Mouse (Mus musculus) thymus, adult 2 months (tissue): Measurements from ENCODE around the gene Timm50. TPM values are rescaled to one million over a fixed set of nuclear protein-coding genes. Genes with fewer than 3 reads are reported as not detected.
A peak's percentile ranks its signal among the peaks of the same experiment; 100 is the strongest.

ENCODE experiments used
- DNase-seq: peaks from one replicate; pipeline ENCODE4 v3.0.0; 2021
- H3K27ac ChIP-seq: fragments of 200-500 bp; 2 replicates; pipeline ENCODE4 v1.5.1; 2012; ENCODE audit warnings: low read length, control low read depth; ENCODE audit not compliant: control insufficient read depth, insufficient read depth
- H3K27me3 ChIP-seq: fragments of 200-500 bp; 2 replicates; pipeline ENCODE4 v1.6.1; 2012; ENCODE audit warnings: mild to moderate bottlenecking, low read length, moderate library complexity, mixed read lengths; ENCODE audit not compliant: control insufficient read depth, insufficient read depth
- H3K36me3 ChIP-seq: fragments of 200-500 bp; 2 replicates; pipeline ENCODE4 v1.6.1; 2012; ENCODE audit warnings: mild to moderate bottlenecking, low read length, moderate library complexity; ENCODE audit not compliant: control insufficient read depth, insufficient read depth
- H3K4me1 ChIP-seq: fragments of 200-500 bp; replicated peaks from 2 replicates; pipeline ENCODE4 v1.6.1; 2012; ENCODE audit warnings: low read length; ENCODE audit not compliant: control insufficient read depth, insufficient read depth
- H3K4me3 ChIP-seq: fragments of 200-500 bp; 2 replicates; pipeline ENCODE4 v1.5.1; 2012; ENCODE audit warnings: mild to moderate bottlenecking, low read length, control low read depth, moderate library complexity; ENCODE audit not compliant: control insufficient read depth, insufficient read depth
- CTCF ChIP-seq: fragments of 200-500 bp; IDR thresholded peaks from 2 replicates; pipeline ENCODE4 v1.5.1; 2012; ENCODE audit warnings: mild to moderate bottlenecking, control low read depth, low read length, moderate library complexity, borderline replicate concordance; ENCODE audit not compliant: control insufficient read depth, poor library complexity, insufficient read depth; ENCODE audit errors: extremely low read depth
- POLR2A ChIP-seq: fragments of 200-500 bp; IDR thresholded peaks from 2 replicates; pipeline ENCODE4 v1.6.1; 2012; ENCODE audit warnings: mild to moderate bottlenecking, low read length, control low read depth, moderate library complexity; ENCODE audit not compliant: control insufficient read depth, poor library complexity, insufficient read depth; ENCODE audit errors: extremely low read depth
- WGBS: fragments of 180-500 bp; shearing (Covaris S2); methylation state at CpG from one replicate; pipeline ENCODE4 v1.1.7; 2018; 5-methylcytosine and 5-hydroxymethylcytosine counted together
- polyA plus RNA-seq: library from polyadenylated mRNA; depleted of rRNA; stranded (reverse); fragments of >200 nt; gene quantifications from 2 replicates; pipeline ENCODE4 v1.2.3, GENCODE M21; 2012

Timm50 gene
- polyA plus RNA-seq, 1 experiment = 100 TPM

DNA sequence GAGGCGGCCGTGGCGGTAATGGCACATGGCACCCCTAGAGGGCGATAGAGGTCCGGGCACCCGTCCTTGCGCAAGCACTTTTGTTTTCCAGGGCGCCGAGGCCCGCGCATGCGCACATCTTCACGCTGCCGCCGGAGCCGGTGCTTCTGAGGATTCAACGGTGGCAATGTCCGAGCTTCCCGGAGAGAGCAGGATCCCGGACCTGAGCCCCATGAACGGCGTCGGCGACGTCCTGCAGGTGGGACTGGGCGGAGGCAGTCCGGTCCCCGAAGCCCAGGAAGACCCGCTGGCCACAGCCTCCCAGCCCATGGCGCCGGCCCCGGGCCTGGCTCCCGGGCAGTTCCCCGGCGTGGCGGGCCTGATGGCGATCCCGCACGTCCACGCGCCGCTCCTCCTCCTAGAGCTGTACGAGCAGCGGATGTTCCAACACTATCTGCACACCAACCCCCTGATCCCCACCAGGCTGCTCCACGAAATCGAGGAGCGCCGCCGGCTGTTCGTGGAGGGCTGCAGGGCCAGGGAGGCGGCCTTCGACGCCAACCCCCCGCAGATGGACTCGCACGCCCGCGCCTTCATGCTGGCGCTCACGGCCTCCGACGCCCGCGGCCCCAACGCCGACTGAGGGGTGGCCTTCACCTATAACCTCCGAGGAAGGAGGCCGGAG lies 34.1 kb downstream of the Timm50 start, which contains the start of gene Eid2b:
TSS of gene Eid2b (plus strand) at position 125 of the 664 bp plus-strand sequence.
- Histone ChIP-seq H3K27me3 (no peaks in the 10 kb centered on the region), H3K27ac (no peak within 1 kb of the TSS), H3K4me3 (peak within 1 kb of the TSS; percentile 97), H3K36me3 (no peaks in the 10 kb centered on the region), H3K4me1 (peaks cover 7% of the 10 kb centered on the region)
- peak; percentile 96 for DNase-seq
- 4% methylated on average over 68 of the region's 68 CpGs for WGBS
- TF ChIP-seq CTCF (peak; percentile 85), POLR2A (peak; percentile 42; the same call in 1 of the 2 replicates)

DNA sequence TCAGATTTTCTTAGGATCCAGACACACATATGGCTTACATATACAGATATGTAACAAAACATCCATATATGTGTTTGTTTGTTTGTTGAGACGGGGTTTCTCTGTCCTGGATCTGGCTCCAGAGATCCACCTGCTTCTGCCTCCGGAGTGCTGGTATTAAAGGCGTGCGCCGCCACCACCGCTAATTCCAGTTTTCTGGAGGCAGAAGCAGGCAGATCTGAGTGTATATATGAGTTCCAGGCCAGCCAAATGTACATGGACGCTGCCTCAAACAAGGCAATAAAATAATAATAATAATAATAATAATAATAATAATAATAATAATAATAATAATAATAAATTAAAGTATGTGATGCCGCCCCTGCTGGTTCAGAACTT lies 34.6 kb downstream of the Timm50 start:
- Histone ChIP-seq H3K4me3 (no peak overlapping the region), H3K4me1 (peaks cover 7% of the 10 kb centered on the region), H3K36me3 (no peaks in the 10 kb centered on the region), H3K27ac (no peak overlapping the region), H3K27me3 (no peaks in the 10 kb centered on the region)
- TF ChIP-seq POLR2A (no peak), CTCF (no peak)
- WGBS = 58% methylated on average over 8 of the region's 8 CpGs
- no peak for DNase-seq

DNA sequence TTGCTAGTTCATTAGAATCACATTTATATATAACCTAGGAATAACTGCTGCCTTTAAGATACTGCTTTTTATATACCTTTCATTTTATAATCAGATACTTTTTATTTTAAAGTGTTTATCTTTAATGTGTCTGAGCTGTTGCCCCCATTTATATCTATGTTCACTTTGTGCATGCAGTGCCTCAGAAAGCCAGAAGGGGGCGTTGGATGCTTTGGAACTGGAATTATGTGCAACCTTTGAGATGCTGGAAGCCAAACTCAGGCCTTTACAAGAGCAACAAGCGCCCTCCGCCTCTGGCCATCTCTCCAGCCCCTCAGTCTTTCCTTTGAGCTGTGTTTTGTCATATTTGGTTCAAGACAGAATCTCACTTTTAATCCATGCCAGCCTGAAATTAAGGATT lies 40.1 kb downstream of the Timm50 start:
- H3K36me3 ChIP-seq = no peaks in the 10 kb centered on the region
- no peaks in the 10 kb centered on the region for H3K27me3 ChIP-seq
- TF ChIP-seq POLR2A = no peak
- TF ChIP-seq CTCF = no peak
- H3K4me3 ChIP-seq = no peak overlapping the region
- 77% methylated on average over 3 of the region's 3 CpGs for WGBS
- H3K27ac ChIP-seq = no peak overlapping the region
- H3K4me1 ChIP-seq = peaks cover 4% of the 10 kb centered on the region; the same call in 1 of the 2 replicates
- DNase-seq = no peak

DNA sequence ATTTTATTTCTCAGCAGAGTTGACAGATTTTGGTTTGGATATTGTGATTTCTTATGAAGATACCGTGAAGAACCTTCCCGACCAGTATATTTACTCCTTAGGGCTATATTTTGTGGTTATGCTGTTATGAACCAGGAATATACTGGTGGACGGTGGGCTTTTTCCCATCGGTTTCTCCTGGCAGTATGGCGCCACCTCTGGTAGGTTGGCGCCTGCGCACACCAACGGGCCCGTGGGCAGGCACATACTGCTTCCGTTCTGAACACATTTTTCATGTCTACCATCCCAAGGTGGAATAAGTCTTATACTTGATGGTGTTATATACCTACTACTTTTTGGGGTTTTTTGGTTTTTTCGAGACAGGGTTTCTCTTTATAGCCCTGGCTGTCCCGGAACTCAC lies 42.5 kb downstream of the Timm50 start:
- TF ChIP-seq POLR2A = no peak
- TF ChIP-seq CTCF = no peak
- 97% methylated on average over 12 of the region's 12 CpGs for WGBS
- Histone ChIP-seq H3K4me1 (peaks cover 4% of the 10 kb centered on the region; the same call in 1 of the 2 replicates), H3K27ac (no peak overlapping the region), H3K27me3 (no peaks in the 10 kb centered on the region), H3K36me3 (no peaks in the 10 kb centered on the region), H3K4me3 (no peak overlapping the region)
- no peak for DNase-seq

DNA sequence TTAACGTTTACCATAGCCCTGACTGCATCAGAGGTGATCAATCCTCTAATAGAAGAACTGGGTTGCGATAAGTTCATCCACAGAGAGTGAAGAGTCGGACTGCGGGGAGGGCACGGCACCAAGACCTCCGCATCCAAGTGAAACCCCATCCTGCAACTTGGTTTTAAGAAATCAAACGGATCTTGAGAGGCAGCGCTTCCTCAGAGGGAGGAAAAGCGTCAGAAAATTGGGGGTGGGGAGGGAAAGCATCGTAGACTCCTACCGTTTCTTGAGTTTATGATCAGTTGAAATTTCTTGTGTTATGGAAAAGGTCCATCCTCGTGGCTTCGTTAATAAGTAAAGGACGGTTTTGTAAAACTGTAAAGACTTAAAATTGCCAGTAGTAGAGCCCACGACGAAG lies 43.3 kb downstream of the Timm50 start:
- no peak overlapping the region for H3K27ac ChIP-seq
- H3K36me3 ChIP-seq = no peaks in the 10 kb centered on the region
- WGBS = 55% methylated on average over 16 of the region's 16 CpGs
- H3K27me3 ChIP-seq = no peaks in the 10 kb centered on the region
- DNase-seq = no peak
- H3K4me1 ChIP-seq = peaks cover 4% of the 10 kb centered on the region; the same call in 1 of the 2 replicates
- TF ChIP-seq POLR2A (no peak), CTCF (no peak)
- H3K4me3 ChIP-seq = peak overlapping the region; percentile 30

DNA sequence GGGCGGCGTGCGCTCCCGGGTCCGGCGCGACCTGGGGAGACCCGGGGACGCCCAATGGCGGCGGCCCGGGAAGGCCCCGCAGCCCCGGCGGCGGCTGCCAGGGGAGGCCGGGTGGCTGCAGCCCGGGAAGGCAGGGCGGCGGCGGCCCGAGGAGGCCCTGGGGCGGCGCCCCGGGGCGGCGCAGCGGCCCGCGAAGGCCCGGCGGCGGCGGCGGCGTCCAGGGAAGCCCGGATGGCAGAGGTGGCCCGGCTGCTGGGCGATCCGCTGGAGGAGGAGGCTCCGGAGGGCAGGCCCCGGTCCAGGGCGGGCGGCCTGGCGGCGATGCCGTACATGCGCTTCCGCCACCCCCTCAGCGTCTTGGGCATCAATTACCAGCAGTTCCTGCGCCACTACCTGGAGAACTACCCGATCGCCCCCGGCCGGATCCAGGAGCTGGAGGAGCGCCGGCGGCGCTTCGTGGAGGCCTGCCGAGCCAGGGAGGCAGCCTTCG lies 43.8 kb downstream of the Timm50 start:
- H3K27me3 ChIP-seq = no peaks in the 10 kb centered on the region
- H3K36me3 ChIP-seq = no peaks in the 10 kb centered on the region
- peaks cover 4% of the 10 kb centered on the region; the same call in 1 of the 2 replicates for H3K4me1 ChIP-seq
- 5% methylated on average over 62 of the region's 62 CpGs for WGBS
- no peak for TF ChIP-seq POLR2A
- no peak for TF ChIP-seq CTCF
- H3K27ac ChIP-seq = no peak overlapping the region
- peak; percentile 29 for DNase-seq
- H3K4me3 ChIP-seq = peak overlapping the region; percentile 46
